29 mouse cellular contexts compared by ENCODE assay signal in genomic region chr13:59832871-59833270, GRCm38 (mm10). TPM values are rescaled to one million over a fixed set of nuclear protein-coding genes. Genes with fewer than 3 reads are reported as not detected.
"Had no signal": no experiment of that assay in that cellular context is flagged by ENCODE, and none has a peak within 500 bp of the region (broad histone marks: within the 10 kb centered on the region; RNA-seq: fewer than 3 reads in every experiment).

No protein-coding gene starts in this region.

- H3K9me3 ChIP-seq: limb, embryonic 12.5 days; limb, embryonic 15.5 days; midbrain, embryonic 13.5 days had no signal

- ATAC-seq: inflammation-experienced regulatory T-cells, adult 6 months; lung, postnatal 0 days; midbrain, embryonic 13.5 days had no signal

- H3K4me2 ChIP-seq: limb, embryonic 12.5 days; limb, embryonic 15.5 days; lung, embryonic 14.5 days; midbrain, embryonic 13.5 days had no signal

- DNase-seq: kidney, adult 11 months; kidney, adult 9 months; kidney, postnatal 14 days; kidney, postnatal 4 days; left cerebral cortex, postnatal 4 days; lung, embryonic 14.5 days; right cerebral cortex, postnatal 14 days; right cerebral cortex, postnatal 4 days; thymus, adult 18-20 months; thymus, postnatal 36 days had no signal

- H3K36me3 ChIP-seq: limb, embryonic 12.5 days; limb, embryonic 15.5 days; midbrain, embryonic 13.5 days had no signal

- H3K27me3 ChIP-seq: limb, embryonic 12.5 days; limb, embryonic 15.5 days; midbrain, embryonic 13.5 days had no signal

- H3K4me1 ChIP-seq: limb, embryonic 12.5 days; midbrain, embryonic 13.5 days had no signal

- H3K9ac ChIP-seq: limb, embryonic 12.5 days; limb, embryonic 15.5 days; lung, embryonic 14.5 days; midbrain, embryonic 13.5 days had no signal

- H3K4me3 ChIP-seq: limb, embryonic 12.5 days; limb, embryonic 15.5 days; midbrain, embryonic 13.5 days had no signal

- H3K27ac ChIP-seq: limb, embryonic 12.5 days; limb, embryonic 15.5 days; macrophage; midbrain, embryonic 13.5 days had no signal

RNA-seq across cellular contexts. Expression of gene Gm49354, which starts 50.8 kb away (rescaled TPM):
- total RNA-seq: layer of hippocampus, adult 18-20 months; layer of hippocampus, postnatal 14 days; left cerebral cortex, adult 8-10 months; left cerebral cortex, postnatal 14 days; left cerebral cortex, postnatal 4 days; megakaryocyte, adult 5-6 weeks; midbrain, postnatal 0 days had no signal
- polyA plus RNA-seq: inflammation-experienced regulatory T-cells, adult 6 months; kidney, embryonic 16.5 days; limb, embryonic 12.5 days; limb, embryonic 15.5 days; lung, embryonic 14.5 days; lung, postnatal 0 days; macrophage; midbrain, embryonic 13.5 days; midbrain, postnatal 0 days; neural tube, embryonic 11.5 days; neural tube, embryonic 14.5 days; spleen, adult 2 months; stomach, embryonic 16.5 days; testis, adult 2 months; urinary bladder, adult 2 months had no signal
